Mouse (Mus musculus) right cerebral cortex, postnatal 25 days (tissue): ENCODE measurements around the gene Pklr.
A peak's percentile ranks its signal among the peaks of the same experiment; 100 is the strongest.

Experiments
- DNase-seq: peaks from one replicate; pipeline ENCODE4 v3.0.0; 2022

The Pklr gene

DNA sequence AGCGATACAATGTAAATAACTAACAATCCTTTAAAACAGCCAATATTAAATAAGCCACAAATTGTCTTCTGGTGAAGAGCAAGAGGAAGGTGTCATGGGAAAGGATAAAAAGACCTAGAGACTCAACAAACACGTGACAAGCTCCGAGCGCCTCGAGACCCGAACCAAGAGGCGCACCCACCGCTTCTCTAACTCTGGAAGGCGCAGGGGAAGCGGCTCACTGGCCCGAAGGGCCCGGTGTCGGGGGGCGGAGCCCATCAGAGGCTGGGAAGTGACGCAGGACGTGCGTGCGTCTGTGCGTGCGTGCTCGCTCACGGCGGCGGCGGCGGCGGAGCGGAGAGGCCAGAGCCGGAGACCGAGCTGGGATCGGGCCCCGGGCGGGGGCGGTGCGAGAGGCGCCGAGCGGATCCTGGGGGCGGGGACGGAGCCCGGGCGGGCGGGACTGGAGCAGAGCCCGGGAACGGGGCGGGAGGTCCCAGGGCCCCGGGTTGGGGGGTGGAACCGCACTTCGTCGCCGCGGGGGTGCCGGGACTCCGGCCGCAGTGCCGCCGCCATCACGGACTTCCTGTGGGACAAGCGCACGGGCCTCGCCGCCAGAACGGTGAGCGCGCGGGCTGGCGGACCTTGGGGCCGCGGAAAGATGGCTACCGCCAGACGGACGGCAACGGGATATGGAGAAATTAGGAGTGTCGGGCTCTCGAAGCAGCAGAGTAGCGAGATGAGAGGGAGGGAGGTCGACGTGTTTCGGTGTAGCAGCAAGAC lies 28.7 kb downstream of the Pklr start, which contains the start of gene Clk2:
Clk2 (plus strand) TSS at position 290 of the 762 bp plus-strand sequence.
- peak; percentile 93 for DNase-seq

DNA sequence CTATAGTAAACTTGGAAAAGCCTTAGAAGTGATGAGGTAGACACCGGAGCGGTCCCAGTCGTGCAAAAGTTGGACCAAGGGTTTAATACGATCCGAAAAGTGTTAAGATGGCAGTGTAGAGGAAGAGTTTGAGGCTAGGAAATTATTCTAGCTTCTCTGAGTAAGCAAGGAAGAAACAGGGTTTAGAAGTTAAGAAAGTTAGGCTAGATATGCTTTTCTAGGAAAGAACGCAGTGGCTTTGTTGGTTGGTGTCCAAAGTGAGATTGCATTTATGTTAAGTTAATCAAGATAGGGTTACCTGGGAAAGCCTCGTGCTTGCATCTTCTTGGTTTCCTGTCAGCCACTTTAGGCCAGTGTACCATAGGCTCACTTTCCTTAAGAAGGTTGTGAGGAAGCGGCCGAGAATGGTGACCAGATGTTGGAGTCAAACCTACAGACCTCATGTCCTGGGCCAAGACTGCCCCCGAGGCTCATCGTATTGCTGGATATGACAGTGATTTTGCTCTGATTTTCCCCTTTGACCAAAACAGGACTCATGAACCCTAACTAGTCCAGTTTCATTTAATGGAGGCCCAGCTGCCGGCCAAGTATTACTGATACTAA lies 29.4 kb downstream of the Pklr start:
- no peak for DNase-seq

DNA sequence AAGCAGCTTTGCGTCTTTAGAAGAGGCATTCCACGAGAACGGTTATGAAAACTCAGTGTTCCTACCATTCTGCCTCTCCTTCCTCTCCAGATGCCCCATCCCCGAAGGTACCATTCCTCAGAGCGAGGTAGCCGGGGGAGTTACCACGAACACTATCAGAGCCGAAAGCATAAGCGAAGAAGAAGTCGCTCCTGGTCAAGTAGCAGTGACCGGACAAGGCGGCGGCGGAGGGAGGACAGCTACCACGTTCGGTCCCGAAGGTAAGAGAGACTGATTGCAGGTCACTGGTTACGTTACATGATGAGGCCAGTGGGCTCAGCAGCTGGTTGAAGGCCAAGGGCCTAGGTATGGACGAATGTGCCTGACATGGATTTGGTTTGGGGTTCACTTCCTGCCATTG lies 31.0 kb downstream of the Pklr start:
- no peak for DNase-seq

DNA sequence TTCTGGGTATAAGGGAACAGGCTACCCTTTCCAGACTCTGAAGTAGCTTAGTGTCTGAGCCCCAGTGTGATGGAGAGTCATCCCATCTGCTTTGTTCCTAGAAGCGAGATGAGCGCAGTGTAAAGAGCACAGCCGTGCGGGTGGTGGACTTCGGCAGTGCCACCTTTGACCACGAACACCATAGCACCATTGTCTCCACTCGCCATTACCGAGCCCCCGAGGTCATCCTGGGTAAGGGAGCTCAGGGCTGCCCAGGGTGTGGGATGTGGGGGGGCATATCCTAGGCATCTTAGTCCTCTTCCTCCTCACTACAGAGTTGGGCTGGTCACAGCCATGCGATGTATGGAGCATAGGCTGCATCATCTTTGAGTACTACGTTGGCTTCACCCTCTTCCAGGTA lies 38.9 kb downstream of the Pklr start:
- no peak for DNase-seq

DNA sequence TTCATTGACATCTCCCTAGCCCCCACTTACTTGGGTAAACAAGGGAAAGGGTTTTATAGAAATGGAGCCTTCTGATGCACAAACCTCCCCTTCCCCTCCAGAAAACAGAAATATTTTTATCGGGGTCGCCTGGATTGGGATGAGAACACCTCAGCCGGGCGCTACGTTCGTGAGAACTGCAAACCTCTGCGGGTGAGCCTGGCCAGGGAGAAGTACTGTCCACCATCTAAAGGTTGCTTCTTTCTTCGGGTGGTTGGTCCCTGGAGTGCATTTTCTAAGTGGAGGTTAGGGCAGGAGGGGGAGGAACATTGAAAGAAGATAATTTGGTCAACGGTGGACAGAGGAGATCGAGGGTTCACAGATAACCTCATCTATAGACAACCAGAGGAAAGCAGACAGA lies 39.6 kb downstream of the Pklr start:
- no peak for DNase-seq

DNA sequence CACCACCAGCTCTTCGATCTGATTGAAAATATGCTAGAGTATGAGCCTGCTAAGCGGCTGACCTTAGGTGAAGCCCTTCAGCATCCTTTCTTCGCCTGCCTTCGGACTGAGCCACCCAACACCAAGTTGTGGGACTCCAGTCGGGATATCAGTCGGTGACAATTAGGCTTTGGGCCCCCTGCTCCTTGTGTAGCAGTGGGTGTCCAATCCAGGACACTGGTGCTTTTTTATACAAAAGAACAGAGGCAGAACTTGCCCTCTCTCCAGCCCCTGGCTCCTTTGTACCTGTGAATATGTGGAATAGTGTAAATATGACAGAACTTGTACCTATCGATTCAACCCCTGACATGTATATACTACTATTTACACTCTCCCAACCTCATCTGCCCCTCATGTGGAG lies 40.5 kb downstream of the Pklr start:
- no peak for DNase-seq

GRCm38 (mm10) chr3:89177242-89178106 lies 41.5 kb downstream of the Pklr start, which contains the start of gene Scamp3:
Gene Scamp3 (plus strand): TSS chr3:89177473.
- peak; percentile 86 for DNase-seq

DNA sequence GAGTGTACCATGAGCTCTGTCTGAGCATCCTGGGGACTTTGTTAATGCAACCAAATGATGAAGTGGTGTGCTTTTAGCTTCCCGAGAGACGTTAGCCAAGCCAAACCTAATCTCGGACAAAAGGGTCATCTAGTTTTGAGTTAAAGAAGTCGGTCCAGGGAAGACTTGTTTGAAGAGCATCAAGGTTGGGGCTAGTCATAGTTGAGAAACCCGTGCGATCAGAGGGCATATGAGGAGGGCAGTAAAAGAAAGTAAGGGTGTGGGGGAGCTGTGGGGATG lies 42.1 kb downstream of the Pklr start:
- no peak for DNase-seq

DNA sequence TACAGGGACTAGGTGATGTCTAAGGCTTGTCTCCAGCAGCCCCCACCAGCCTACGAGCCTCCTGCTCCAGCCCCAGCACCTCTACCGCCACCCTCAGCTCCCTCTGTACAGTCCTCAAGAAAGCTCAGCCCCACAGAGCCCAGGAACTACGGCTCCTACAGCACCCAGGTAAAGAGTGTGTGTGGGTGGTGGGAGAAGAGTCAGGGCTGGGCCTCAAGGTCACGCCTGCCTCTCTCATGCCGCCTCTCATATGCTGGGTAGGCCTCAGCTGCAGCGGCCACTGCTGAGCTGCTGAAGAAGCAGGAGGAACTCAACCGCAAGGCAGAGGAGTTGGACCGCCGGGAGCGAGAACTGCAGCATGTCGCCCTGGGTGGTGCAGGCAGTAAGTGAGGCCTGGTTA lies 43.1 kb downstream of the Pklr start:
- DNase-seq: no peak

- DNase-seq: no peak
These were observed 46.0 kb downstream of the Pklr start for GRCm38 (mm10) chr3:89181749-89182500.

- no peak for DNase-seq
These were observed 46.7 kb downstream of the Pklr start for GRCm38 (mm10) chr3:89182531-89183057.

GRCm38 (mm10) chr3:89183058-89183958 lies 47.4 kb downstream of the Pklr start, which contains the start of gene Fam189b:
Gene Fam189b (plus strand): TSS chr3:89183143.
- peak; percentile 94 for DNase-seq

- peak; percentile 41 for DNase-seq
These were observed 48.0 kb downstream of the Pklr start for GRCm38 (mm10) chr3:89183959-89184315.

DNA sequence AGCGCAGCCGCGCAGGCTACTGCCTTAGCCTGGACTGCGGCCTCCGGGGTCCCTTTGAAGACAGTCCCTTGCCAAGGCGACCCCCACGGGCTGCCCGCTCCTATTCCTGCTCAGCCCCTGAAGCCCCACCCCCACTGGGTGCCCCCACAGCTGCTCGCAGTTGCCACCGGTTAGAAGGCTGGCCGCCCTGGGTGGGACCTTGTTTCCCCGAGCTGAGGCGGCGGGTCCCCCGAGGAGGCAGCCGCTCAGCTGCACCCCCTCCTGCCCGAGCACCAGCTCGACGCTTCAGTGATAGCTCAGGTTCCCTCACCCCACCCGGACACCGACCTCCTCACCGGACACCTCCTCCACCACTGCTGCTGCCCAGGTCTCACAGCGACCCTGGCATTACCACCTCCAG lies 51.3 kb downstream of the Pklr start:
- DNase-seq: no peak

DNA sequence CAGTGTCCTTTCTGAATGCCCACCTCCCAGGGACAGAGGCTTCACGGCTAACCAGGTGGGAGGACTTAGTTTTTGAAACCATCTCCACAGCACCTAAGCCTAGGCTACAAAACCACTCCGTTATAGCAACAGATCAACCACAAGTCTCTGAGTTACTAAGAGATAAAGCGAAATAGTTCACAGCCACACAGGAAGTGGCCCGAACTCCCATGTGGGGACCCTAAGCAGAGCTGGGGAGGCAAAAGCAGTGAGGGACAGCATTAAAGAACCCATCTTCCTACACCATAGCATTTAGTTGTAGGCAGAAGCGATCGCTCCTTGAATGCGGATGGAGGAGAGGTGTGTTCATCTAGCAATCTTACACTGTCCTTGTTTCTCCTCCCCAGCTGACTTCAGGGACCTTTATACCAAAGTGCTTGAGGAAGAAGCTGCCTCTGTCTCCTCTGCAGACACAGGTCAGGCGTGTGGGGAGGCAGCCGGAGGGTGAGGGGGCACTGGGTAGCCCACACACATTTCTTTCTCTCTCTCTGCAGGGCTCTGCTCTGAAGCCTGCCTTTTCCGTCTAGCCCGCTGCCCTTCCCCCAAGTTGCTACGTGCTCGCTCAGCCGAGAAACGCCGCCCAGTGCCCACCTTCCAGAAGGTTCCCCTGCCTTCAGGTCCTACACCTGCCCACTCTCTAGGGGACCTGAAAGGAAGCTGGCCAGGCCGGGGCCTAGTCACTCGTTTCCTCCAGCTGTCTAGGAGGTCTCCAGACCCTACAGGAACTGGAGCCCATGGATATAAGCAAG lies 51.9 kb downstream of the Pklr start:
- no peak for DNase-seq

DNA sequence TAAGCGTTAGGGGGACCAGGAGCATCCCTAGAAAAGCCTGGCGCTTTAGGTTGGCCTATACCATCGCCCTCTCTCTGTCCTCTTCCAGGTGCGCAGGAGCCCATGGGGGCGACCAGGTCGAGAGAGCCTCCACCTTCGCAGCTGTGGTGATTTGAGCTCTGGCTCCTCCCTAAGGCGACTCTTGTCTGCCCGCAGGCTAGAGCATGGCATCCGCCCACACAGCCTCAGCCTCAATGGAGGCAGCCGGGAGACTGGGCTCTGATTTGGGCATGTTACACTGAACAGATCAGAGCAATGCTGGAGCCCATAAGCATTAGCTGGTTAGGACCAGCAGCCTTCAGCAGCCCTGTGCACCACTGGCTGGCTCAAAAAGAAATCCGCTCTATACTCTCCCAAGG lies 52.5 kb downstream of the Pklr start:
- no peak for DNase-seq

- no peak for DNase-seq
These were observed 54.5 kb downstream of the Pklr start for GRCm38 (mm10) chr3:89190436-89190835.

- DNase-seq: no peak
These were observed 57.4 kb downstream of the Pklr start for GRCm38 (mm10) chr3:89193351-89193750.

GRCm38 (mm10) chr3:89193853-89194252 lies 57.9 kb downstream of the Pklr start:
- no peak for DNase-seq
